Mouse (Mus musculus) G1E (cell line): ENCODE measurements at regions not wholly inside any gene's neighbourhood (a gene's known extent, or its start where the extent isn't known, plus 50 kb on each side); places are given as distances from the start of the nearest gene placed in this dataset.
A peak's percentile ranks its signal among the peaks of the same experiment; 100 is the strongest.

ENCODE experiments used
- ATAC-seq: 2 replicates; pipeline ENCODE4 v1.8.0; 2016; ENCODE audit warnings: mild to moderate bottlenecking; ENCODE audit not compliant: insufficient number of reproducible peaks, poor library complexity, low FRiP score, severe bottlenecking; ENCODE audit errors: extremely low read depth
- DNase-seq: peaks from one replicate; pipeline ENCODE4 v3.0.0; 2012; ENCODE audit warnings: low spot score
- H3K27me3 ChIP-seq: 2 replicates; pipeline ENCODE4 v1.6.1; 2012; ENCODE audit warnings: mild to moderate bottlenecking, low read length, inconsistent platforms; ENCODE audit not compliant: insufficient read depth
- H3K36me3 ChIP-seq: replicated peaks from 2 replicates; pipeline ENCODE3; 2012; ENCODE audit warnings: mild to moderate bottlenecking, inconsistent platforms
- H3K4me1 ChIP-seq: 2 replicates; pipeline ENCODE4 v1.6.1; 2012; ENCODE audit warnings: low read depth, low read length, inconsistent platforms, mixed read lengths; ENCODE audit not compliant: insufficient read depth
- H3K4me3 ChIP-seq: 2 replicates; pipeline ENCODE4 v1.5.1; 2012; ENCODE audit warnings: low read depth, mild to moderate bottlenecking, inconsistent platforms, low read length, moderate library complexity, mixed read lengths
- H3K9me3 ChIP-seq: replicated peaks from 2 replicates; pipeline ENCODE4 v1.6.1; 2012; ENCODE audit warnings: inconsistent platforms
- CTCF ChIP-seq: IDR thresholded peaks from 2 replicates; pipeline ENCODE4 v1.5.1; 2012; ENCODE audit warnings: low read depth, low read length, inconsistent platforms, mixed read lengths
- GATA1 ChIP-seq: IDR thresholded peaks from 2 replicates; pipeline ENCODE4 v1.6.1; 2012; ENCODE audit warnings: borderline replicate concordance, low read length, inconsistent platforms, mixed read lengths
- GATA2 ChIP-seq: IDR thresholded peaks from 2 replicates; pipeline ENCODE4 v1.6.1; 2012; ENCODE audit warnings: low read depth, low read length, inconsistent platforms, borderline replicate concordance
- POLR2AphosphoS5 ChIP-seq: IDR thresholded peaks from 2 replicates; pipeline ENCODE4 v1.6.1; 2012; ENCODE audit warnings: low read depth, low read length, inconsistent platforms; ENCODE audit not compliant: insufficient replicate concordance
- TAL1 ChIP-seq: conservative IDR thresholded peaks from 2 replicates; pipeline ENCODE4 v1.6.1; 2012; ENCODE audit warnings: low read depth, low read length, inconsistent platforms, mixed read lengths

GRCm38 (mm10) chr2:103865319-103866171, 68.1 kb upstream of the Caprin1 start:
- no peak for DNase-seq
- ATAC-seq: no peak
- H3K27me3 ChIP-seq: no peaks in the 10 kb centered on the region
- peaks cover 36% of the 10 kb centered on the region for H3K4me1 ChIP-seq
- TF ChIP-seq POLR2AphosphoS5 (no peak), CTCF (peak; percentile 33; the same call in 1 of the 2 replicates)
- H3K36me3 ChIP-seq: no peaks in the 10 kb centered on the region
- H3K4me3 ChIP-seq: no peak overlapping the region
- H3K9me3 ChIP-seq: 0 out of 2 replicates have a peak, but pooled peaks cover 2% of the 10 kb centered on the region

DNA sequence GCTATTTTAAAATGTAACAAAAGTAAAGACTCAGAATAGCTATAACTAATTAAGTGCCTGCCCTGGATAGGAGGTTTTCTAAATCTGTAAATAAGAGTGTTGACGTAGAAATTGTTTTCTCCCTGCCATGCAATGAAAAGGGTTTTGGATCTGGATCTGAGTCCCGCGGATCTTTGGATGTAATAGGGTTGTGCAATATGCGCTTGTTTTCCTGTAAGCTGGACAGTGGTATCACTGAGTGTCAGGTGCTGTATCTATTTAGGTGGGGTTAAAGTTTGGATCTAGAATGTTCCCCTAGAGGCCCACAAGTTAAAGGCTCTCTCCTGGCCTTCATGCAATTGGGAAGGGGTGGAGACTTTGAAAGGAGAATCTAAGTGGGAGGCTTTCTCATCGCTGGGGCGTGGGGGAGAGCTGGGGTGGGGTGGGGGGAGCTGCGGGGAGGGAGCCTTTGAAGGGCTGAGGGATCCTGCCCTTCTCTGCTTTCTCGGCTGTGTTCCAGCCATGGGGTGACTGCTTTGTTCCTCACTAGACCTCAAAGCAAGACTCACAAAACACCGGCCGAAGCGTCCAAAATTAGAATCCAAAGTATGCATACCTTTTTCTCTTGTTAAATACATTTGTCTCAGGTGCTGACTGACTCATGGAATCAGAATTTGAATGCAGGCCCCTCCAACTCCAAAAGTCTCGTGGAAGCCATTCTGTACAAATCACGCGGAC, 70.0 kb upstream of the Caprin1 start:
- Histone ChIP-seq H3K36me3 (no peaks in the 10 kb centered on the region), H3K4me1 (peaks cover 54% of the 10 kb centered on the region), H3K9me3 (0 out of 2 replicates have a peak, but pooled peaks cover 2% of the 10 kb centered on the region), H3K4me3 (no peak overlapping the region), H3K27me3 (no peaks in the 10 kb centered on the region)
- TF ChIP-seq CTCF: no peak
- TF ChIP-seq TAL1: no peak
- TF ChIP-seq GATA1: no peak
- TF ChIP-seq GATA2: no peak
- no peak for TF ChIP-seq POLR2AphosphoS5
- no peak for ATAC-seq
- no peak for DNase-seq

DNA sequence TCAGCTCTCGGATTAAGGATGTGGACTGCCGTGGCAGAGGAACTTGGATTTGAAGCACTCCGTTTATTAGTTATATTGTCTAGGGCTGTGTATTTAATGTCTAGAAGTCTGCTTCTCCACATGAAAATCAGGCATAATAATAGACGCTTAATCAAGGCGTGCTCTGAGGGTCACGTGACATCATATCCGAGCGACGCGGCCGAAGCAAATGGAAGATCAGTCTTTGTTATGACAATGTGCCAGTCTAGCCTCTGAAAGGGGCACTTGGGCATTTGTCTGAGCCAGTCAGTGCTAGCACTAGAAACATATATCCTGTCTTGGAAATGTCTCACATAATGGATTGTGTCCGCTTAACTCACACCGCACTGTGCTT, 70.5 kb upstream of the Caprin1 start:
- TF ChIP-seq POLR2AphosphoS5: no peak
- TF ChIP-seq CTCF: no peak
- no peak for TF ChIP-seq GATA2
- TF ChIP-seq GATA1: no peak
- TF ChIP-seq TAL1: no peak
- ATAC-seq (no peak), DNase-seq (no peak)
- 0 out of 2 replicates have a peak, but pooled peaks cover 2% of the 10 kb centered on the region for H3K9me3 ChIP-seq
- no peaks in the 10 kb centered on the region for H3K27me3 ChIP-seq
- H3K4me3 ChIP-seq: no peak overlapping the region
- H3K4me1 ChIP-seq: peaks cover 55% of the 10 kb centered on the region
- H3K36me3 ChIP-seq: no peaks in the 10 kb centered on the region

DNA sequence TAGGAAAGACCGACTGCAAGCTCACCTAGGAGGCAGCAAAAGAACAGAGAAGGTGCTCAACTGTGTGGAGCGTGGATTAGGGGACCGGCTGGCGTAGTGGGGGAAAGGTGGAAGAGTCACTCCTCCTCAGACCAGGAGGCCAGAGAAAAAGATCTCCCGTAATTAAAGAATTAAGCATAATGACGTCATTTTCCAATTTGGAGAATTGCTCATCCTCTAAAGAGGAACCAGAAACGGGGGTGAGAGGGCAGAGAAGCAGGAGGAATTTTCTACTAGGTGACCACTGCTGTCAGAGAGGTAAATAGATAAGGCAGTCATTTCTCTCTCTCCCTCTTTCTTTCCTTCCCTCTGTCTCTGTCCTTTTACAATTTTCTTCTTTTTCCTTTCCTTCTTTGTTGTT, 71.2 kb upstream of the Caprin1 start:
- ATAC-seq (no peak), DNase-seq (no peak)
- TF ChIP-seq TAL1: no peak
- no peak for TF ChIP-seq POLR2AphosphoS5
- TF ChIP-seq CTCF: no peak
- no peaks in the 10 kb centered on the region for H3K36me3 ChIP-seq
- 0 out of 2 replicates have a peak, but pooled peaks cover 2% of the 10 kb centered on the region for H3K9me3 ChIP-seq
- no peaks in the 10 kb centered on the region for H3K27me3 ChIP-seq
- no peak overlapping the region for H3K4me3 ChIP-seq
- H3K4me1 ChIP-seq: peaks cover 55% of the 10 kb centered on the region

- H3K4me1 ChIP-seq: peaks cover 73% of the 10 kb centered on the region
Observed at GRCm38 (mm10) chr2:103871522-103872276, 74.2 kb upstream of the Caprin1 start.

DNA sequence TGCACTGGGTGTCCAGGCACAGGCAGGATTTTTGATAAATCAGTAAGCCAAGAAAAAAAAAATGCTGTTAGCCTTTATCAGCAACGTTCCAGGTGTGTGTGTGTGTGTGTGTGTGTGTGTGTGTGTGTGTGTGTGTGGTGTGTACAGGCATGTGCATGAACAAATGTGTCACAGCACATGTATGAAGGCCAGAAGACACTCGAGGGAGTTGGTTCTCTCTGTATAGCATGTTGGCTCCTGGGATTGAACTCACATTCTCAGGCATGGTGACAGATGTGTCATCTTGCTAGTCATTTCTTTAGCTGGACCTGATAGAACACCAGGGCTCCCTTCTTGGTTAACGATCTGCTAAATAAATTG, 74.8 kb upstream of the Caprin1 start:
- peak overlapping the region; percentile 13; the same call in 1 of the 2 replicates for H3K4me3 ChIP-seq
- H3K27me3 ChIP-seq: no peaks in the 10 kb centered on the region
- H3K9me3 ChIP-seq: no peaks in the 10 kb centered on the region
- TF ChIP-seq POLR2AphosphoS5 (no peak), GATA2 (no peak), TAL1 (no peak), CTCF (no peak), GATA1 (no peak)
- no peaks in the 10 kb centered on the region for H3K36me3 ChIP-seq
- DNase-seq: no peak
- peaks cover 77% of the 10 kb centered on the region for H3K4me1 ChIP-seq
- ATAC-seq: no peak

More at GRCm38 (mm10) chr2:103871522-103872276, 74.2 kb upstream of the Caprin1 start:
- peak; percentile 58 for DNase-seq
- H3K36me3 ChIP-seq: no peaks in the 10 kb centered on the region
- H3K4me3 ChIP-seq: peak overlapping the region; percentile 13; the same call in 1 of the 2 replicates
- peak; percentile 68 for ATAC-seq
- H3K9me3 ChIP-seq: no peaks in the 10 kb centered on the region
- no peaks in the 10 kb centered on the region for H3K27me3 ChIP-seq
- no peak for TF ChIP-seq TAL1
- TF ChIP-seq CTCF: peak; percentile 22; the same call in 1 of the 2 replicates
- TF ChIP-seq GATA2: no peak
- TF ChIP-seq POLR2AphosphoS5: no peak
